Mouse (Mus musculus): ENCODE data around the gene Nfia.

DNA sequence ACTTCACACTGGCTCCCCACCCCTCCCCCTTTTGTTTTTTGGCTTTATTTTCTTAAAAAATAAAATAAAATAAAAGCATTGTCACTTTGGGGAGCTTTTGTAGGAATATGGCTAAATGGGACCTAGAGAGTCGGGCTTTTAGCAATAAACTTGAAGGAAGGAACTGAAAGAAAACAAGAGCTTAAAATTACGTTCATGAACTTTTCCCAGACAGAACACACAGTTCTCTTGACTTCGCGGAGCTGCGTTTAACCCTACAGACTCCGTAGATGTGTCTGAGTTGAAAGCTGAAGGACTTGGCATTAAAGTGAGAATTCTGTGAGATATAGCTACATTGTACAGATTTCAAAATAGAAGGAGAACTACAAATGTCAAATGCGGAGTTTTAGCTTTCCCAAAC lies 96.9 kb downstream of the Nfia start:
- TF ChIP-seq CTCF (conservative IDR thresholded peaks at IDR 0.05; ENCODE audit: low read length) (no peak), POU5F1 (IDR thresholded peaks at IDR 0.05; ENCODE audit: borderline replicate concordance, low read length) (no peak)
